Mouse (Mus musculus) fat pad, adult 2 months (tissue): ENCODE measurements around the gene Ugt1a8.

Experiments
- DNase-seq: peaks from one replicate; pipeline ENCODE4 v3.0.0-alpha.2; 2011; ENCODE audit warnings: low read depth, low spot score; ENCODE audit errors: extremely low read depth

The Ugt1a8 gene

GRCm38 (mm10) chr1:88179657-88180056 is 92.0 kb downstream of the Ugt1a8 start:
- no peak for DNase-seq

DNA sequence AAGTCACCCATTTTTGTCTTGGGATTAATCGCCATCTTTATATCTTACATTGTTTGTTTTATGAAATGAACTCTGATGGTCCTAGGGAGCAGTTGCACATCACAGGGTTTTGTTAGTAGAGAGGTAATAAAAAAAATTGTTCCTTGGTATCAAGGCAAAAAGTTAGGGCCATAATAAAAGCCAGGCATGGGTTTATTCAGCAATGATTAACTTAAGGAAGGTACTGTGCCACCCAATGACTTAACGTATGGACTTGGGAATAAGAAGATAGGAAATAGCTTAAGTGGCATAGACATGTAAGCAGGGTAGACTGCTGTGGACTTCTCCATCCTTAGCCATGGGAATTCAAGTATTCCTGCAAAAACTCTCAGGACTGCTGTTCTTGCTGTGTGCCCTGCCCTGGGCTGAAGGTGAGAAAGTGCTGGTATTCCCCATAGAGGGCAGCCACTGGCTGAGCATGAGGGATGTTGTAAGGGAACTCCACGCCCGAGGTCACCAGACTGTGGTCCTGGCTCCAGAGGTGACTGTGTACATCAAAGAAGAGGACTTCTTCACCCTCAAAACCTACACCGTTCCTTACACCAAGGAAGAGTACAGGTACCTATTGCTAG is 98.8 kb downstream of the Ugt1a8 start:
- DNase-seq: no peak

GRCm38 (mm10) chr1:88192136-88192535 is 104.5 kb downstream of the Ugt1a8 start:
- no peak for DNase-seq

DNA sequence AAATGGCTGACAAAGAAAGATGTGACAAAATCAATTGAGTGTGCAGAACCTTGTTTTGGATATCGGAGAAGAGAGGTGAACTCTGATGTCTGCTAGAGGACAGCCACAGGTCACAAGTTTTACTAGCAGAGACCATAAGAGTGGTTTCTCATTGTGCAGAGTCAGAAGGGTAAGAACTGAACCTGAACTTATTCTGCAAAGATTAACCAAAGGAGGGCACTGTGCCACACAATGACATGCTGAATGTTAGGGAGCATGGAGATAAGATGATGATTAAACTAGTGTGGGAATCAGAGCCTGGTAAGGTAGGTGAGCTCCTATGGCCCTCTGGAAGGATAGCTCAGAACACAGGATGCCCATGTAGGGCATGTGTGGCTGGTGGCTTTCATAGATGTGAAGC is 108.1 kb downstream of the Ugt1a8 start:
- DNase-seq: no peak

DNA sequence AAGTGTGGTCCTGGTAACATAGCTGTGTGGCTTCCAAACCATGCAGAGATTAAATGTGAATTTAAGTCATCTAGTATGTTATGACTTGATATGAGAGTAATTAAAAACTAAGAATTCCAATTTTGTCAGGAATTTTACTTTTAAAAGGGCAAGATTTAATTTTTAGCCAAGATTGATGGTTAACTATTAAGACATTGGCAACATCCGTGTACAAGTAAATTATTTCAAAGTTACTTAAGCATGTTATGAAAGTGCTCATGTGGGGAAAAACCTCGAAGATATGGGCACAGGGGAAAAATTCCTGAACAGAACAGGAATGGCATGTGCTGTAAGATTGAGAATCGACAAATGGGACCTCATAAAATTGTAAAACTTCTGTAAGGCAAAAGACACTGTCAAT is 109.8 kb downstream of the Ugt1a8 start:
- no peak for DNase-seq

GRCm38 (mm10) chr1:88199996-88200395 is 112.4 kb downstream of the Ugt1a8 start:
- DNase-seq: no peak

GRCm38 (mm10) chr1:88200456-88200855 is 112.8 kb downstream of the Ugt1a8 start, which contains the start of gene Ugt1a2:
Ugt1a2 (plus strand) TSS chr1:88200601.
- DNase-seq: no peak

GRCm38 (mm10) chr1:88205294-88205922 is 117.8 kb downstream of the Ugt1a8 start, which contains the start of gene Dnajb3:
Dnajb3 (minus strand) TSS chr1:88205782.
- no peak for DNase-seq

- DNase-seq: no peak
Observed at GRCm38 (mm10) chr1:88206843-88207479, 119.3 kb downstream of the Ugt1a8 start.

- peak; percentile 98 for DNase-seq
Observed at GRCm38 (mm10) chr1:88211812-88212211, 124.2 kb downstream of the Ugt1a8 start, which contains the start of gene Ugt1a1. Ugt1a1 (plus strand) TSS chr1:88211959.

- DNase-seq: no peak
Observed at GRCm38 (mm10) chr1:88212341-88213045, 124.9 kb downstream of the Ugt1a8 start.

DNA sequence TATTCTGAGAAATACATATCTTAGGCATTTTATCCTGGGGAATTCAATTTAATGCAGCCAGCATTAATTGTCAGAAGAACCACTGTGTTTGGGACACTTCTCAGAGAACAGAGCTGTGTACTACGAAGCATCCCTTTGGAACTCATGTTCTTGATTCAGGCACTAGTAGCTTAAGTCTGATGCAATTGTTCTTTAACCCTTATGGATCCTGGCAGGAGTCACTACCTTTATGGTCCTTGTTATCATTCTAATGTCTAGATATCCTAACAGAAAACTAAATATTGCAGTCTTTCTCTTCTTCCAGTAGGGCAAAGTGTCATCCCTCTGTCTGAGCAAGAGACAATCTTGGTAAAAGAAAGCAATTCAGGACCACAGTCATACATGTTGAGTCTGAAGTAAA is 125.4 kb downstream of the Ugt1a8 start:
- no peak for DNase-seq

DNA sequence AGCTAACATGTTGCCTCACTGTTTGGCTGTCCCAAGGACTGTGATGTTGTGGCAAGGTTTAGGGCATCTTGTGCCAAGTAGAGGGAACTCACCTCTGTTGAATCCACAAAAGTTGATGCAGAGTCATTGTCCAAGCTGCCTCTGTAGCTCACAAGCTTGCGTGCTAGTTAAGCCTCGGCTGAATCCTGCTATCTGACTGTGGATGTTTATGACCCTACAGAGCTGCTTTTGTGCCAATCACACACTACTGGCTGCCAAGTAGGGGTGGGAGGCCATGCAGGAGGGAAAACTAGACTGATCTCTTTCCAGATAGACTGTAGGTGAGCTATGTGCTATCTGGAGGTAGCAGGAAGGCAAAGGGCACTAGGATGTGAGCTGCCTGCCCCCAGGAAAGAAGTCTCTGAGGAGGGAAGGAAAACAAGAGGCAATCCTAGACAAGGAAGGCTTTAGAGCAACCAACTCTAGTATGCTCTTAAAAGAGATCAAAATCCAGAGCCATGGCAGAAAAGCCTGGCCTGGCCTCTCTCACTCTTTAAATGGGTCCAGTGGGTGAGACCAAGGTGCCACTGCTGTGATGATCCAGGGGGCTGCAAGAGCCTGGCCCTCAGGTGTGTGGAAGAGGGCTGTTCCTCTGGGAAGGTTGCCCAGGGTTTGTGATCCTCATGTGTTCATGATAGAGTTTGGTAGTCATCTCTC is 126.3 kb downstream of the Ugt1a8 start:
- DNase-seq: no peak

GRCm38 (mm10) chr1:88214462-88214952 is 126.9 kb downstream of the Ugt1a8 start:
- no peak for DNase-seq

DNA sequence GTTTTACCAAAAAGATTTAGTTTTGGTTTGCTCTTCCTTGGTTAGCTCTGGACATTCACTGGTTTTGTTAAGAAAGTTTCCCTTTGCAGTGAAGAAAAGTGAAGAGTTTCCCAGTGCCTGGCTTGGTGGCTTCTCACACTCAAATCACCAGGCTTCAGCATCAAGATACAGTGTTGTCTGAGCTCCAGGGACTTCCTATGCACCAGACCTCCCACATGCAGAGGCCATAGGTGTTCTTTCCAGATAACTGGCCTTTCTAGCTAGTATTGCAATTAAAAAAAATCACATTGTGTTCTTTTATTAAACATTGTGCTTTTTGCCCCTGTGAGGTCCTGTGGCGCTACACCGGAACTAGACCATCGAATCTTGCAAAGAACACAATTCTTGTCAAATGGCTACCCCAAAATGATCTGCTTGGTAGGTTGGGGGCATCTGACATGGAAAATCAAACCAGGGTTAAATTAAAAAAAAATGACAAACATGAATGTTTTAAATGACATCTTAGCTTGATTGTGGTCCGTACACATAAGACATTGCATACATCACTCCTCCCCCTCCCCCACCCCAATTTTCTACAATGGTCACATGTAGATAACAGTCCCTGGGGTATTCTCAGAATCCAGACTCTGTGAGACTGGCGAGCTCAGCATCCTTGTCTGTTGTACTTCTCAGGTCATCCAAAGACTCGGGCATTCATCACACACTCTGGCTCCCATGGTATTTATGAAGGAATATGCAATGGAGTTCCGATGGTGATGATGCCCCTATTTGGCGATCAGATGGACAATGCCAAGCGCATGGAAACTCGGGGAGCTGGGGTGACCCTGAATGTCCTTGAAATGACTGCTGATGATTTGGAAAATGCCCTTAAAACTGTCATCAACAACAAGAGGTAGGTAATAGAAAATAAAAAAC is 128.1 kb downstream of the Ugt1a8 start:
- DNase-seq: no peak

DNA sequence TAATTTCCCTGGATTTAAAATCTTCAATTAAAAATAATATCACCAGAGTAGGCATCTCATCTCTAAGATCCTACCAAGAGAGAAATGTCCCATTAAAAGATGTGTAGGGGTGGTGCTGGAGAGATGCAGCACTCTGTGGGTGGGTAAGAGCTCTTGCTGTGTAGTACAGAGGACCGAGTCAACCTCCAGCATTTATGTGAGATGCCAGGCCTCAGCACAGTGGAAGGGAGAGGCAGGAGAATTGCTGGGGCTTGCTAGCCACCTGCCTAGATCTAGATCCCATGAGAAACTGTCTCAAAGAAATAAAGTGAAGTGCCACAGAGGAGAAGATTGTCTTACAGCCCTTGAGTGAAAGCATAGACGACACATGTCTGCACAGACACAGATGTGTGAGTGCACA is 128.9 kb downstream of the Ugt1a8 start:
- no peak for DNase-seq

- DNase-seq: no peak
Observed at GRCm38 (mm10) chr1:88217144-88217543, 129.5 kb downstream of the Ugt1a8 start.

DNA sequence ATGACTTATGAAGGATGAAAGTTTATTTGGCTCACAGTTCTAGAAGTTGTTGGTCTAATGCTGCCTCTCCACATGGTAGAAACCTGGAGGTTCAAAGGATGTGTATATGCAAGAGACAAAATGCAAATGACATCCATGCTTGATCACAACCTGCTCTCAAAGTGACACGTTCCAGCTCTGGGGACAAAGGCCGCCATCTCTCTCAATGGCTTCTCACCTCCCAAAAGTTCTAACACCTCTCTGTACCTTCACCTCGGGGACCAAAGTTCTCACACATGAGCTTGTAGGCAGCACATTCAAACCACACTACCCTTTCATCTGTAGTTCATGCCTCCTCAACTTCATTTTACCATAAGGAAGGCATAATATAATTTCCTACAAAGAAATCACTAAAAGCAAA is 130.0 kb downstream of the Ugt1a8 start:
- no peak for DNase-seq

DNA sequence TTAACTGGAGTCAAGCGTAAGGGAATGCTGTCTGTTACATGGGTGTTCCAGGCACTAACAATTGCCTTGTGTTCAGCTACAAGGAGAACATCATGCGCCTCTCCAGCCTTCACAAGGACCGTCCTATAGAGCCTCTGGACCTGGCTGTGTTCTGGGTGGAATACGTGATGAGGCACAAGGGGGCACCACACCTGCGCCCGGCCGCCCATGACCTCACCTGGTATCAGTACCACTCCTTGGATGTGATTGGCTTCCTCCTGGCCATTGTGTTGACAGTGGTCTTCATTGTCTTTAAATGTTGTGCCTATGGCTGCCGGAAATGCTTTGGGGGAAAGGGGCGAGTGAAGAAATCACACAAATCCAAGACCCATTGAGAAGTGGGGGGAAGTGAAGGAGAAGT is 130.4 kb downstream of the Ugt1a8 start:
- DNase-seq: no peak

GRCm38 (mm10) chr1:88218591-88218990 is 131.0 kb downstream of the Ugt1a8 start:
- no peak for DNase-seq
